Mouse (Mus musculus): ENCODE results near the gene Cdk20. TPM values are rescaled to one million over a fixed set of nuclear protein-coding genes. Genes with fewer than 3 reads are reported as not detected.

Gene Cdk20
- polyA plus RNA-seq (2016; fragmentation: Nextera tagmentation; extraction: Ambion mirVana), result 3.9 and 4.0 TPM in 2 replicates

DNA sequence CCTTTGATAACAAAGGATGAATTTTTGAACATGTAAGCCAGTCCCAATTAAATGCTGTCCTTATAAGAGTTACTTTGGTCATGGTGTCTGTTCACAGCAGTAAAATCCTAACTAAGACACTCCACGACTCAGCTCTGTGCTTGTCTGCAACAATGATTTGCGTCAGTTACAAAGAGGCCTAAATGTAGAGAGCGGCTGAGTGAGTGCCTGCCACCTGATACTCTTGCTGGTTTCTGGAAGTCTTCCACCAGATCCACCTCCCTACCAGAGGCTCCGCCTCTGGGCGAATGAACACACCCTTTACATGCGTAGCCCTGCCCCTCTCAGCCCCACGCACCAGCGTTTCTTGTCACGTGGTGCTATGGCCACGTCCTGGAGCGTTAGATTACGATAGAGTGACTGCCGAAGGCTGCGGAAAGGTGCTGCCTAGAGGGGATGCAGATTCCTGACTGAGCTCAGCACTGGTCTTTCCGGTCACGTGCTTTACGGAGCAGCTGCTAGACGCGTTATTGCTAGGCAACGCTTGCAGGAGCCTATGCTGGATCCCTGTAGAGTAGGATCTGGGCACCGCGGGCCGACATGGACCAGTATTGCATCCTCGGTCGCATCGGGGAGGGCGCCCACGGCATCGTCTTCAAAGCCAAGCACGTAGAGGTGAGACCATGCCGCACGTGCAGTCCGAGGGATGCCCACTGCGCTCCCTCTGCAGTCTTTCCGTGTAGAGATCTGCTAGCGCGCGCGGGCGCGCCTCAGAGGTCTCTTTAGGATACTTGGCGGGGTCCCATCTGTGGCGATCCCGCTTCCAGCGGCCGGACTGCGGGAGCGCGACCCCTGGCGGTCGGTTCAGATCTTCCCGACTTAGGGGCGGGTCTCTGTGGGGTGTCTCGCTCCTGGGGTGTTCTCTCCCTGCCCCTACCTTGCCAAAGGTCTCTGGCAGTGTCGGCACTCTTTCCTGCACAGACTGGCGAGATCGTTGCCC is at the start of gene Cdk20:
TSS of gene Cdk20 (plus strand) at position 298 of the 979 bp plus-strand sequence.
- peak; percentile 99 for ATAC-seq (ENCODE audit: insufficient number of reproducible peaks, low FRiP score)
- H3K27me3 ChIP-seq (replicated peaks), result no peaks in the 10 kb centered on the region
- no peaks in the 10 kb centered on the region for H3K9me3 ChIP-seq (replicated peaks)
- no peaks in the 10 kb centered on the region for H3K36me3 ChIP-seq
- H3K4me3 ChIP-seq, result peak within 1 kb of the TSS; percentile 60
- peaks cover 10% of the 10 kb centered on the region for H3K4me1 ChIP-seq (replicated peaks)
- WGBS, result under 1% methylated on average over 57 of the region's 57 CpGs
- peak within 1 kb of the TSS; percentile 63 for H3K9ac ChIP-seq
- H3K27ac ChIP-seq (ENCODE audit: poor library complexity, severe bottlenecking), result peak within 1 kb of the TSS; percentile 77
- H3K4me2 ChIP-seq, result peak within 1 kb of the TSS; percentile 81

DNA sequence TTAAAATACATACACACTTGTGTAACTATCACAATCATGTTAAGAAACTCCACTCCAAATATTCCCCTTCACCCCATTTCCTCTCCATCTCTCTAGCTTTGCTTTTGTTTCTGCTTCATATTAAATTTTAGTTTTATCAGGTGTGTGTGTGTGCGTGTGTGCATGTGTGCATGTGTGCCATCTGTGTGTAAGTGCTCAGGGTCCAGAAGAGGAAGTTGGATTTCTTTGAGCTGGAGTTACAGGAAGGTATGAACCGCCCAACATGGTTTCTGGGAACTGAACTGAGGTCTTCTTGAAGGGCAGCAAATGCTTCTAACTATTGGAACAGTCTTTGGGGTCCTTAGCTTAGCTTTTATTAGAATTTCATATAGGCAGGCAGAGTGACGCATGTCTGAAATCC is 47.2 kb upstream of the Cdk20 start:
- no peaks in the 10 kb centered on the region for H3K9me3 ChIP-seq (replicated peaks)
- H3K27ac ChIP-seq (ENCODE audit: poor library complexity, severe bottlenecking), result no peak overlapping the region
- H3K4me2 ChIP-seq, result no peak overlapping the region
- no peaks in the 10 kb centered on the region for H3K27me3 ChIP-seq (replicated peaks)
- no peak overlapping the region for H3K4me3 ChIP-seq
- 82% methylated on average over 3 of the region's 3 CpGs for WGBS
- no peak overlapping the region for H3K9ac ChIP-seq
- no peak for ATAC-seq (ENCODE audit: insufficient number of reproducible peaks, low FRiP score)
- no peaks in the 10 kb centered on the region for H3K36me3 ChIP-seq
- H3K4me1 ChIP-seq (replicated peaks), result no peaks in the 10 kb centered on the region

DNA sequence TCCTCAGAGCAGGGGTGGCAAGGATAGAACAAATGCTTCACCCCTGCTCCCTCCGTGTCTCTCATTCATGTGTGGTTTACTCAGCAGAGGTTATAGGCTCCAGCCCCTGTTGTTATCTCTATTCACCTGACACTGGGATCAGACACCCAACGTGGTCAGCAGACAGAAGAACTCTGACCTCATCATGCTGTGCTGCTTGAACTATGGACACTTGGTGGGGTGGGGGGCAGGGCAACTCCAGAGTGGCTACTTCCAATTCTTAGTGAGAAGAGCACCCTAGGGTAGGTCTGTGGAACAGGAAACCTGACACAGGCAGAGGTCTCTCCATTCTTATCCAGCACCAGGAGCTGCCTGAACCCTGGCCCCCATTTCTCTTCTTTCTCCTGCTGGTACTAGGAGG is 46.1 kb upstream of the Cdk20 start:
- Histone ChIP-seq H3K36me3 (no peaks in the 10 kb centered on the region), H3K4me1 (replicated peaks) (no peaks in the 10 kb centered on the region), H3K4me2 (no peak overlapping the region), H3K27me3 (replicated peaks) (no peaks in the 10 kb centered on the region), H3K9ac (no peak overlapping the region), H3K4me3 (no peak overlapping the region), H3K27ac (ENCODE audit: poor library complexity, severe bottlenecking) (no peak overlapping the region), H3K9me3 (replicated peaks) (no peaks in the 10 kb centered on the region)
- 17% methylated on average over 2 of the region's 2 CpGs for WGBS
- no peak for ATAC-seq (ENCODE audit: insufficient number of reproducible peaks, low FRiP score)

DNA sequence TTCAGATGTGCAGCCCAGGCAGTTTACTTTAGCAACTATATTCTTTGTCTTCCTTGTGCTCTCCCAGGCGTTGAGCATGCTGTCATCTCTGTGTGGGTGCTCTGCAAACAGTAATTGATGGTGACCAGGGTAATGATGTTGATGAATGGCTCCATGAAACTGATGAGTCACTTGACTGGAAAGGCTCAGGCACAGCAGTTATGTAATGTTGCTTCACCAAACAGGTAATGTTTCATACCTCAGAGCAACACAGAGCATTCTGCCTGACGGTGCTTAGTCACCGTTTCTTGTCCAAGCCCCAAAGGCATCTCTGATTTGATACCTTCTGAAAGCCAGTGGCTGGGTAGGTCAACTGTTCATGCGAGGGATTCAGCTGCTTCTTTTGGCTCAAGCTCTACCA is 43.7 kb upstream of the Cdk20 start:
- no peak overlapping the region for H3K4me2 ChIP-seq
- no peaks in the 10 kb centered on the region for H3K27me3 ChIP-seq (replicated peaks)
- H3K27ac ChIP-seq (ENCODE audit: poor library complexity, severe bottlenecking), result no peak overlapping the region
- no peak for ATAC-seq (ENCODE audit: insufficient number of reproducible peaks, low FRiP score)
- no peaks in the 10 kb centered on the region for H3K4me1 ChIP-seq (replicated peaks)
- no peaks in the 10 kb centered on the region for H3K36me3 ChIP-seq
- H3K9me3 ChIP-seq (replicated peaks), result no peaks in the 10 kb centered on the region
- WGBS, result 68% methylated on average over 4 of the region's 4 CpGs
- H3K4me3 ChIP-seq, result no peak overlapping the region
- no peak overlapping the region for H3K9ac ChIP-seq

- H3K36me3 ChIP-seq, result no peaks in the 10 kb centered on the region
- ATAC-seq (ENCODE audit: insufficient number of reproducible peaks, low FRiP score), result no peak
- H3K9ac ChIP-seq, result no peak overlapping the region
- 41% methylated on average over 8 of the region's 8 CpGs for WGBS
- no peak overlapping the region for H3K4me2 ChIP-seq
- H3K27ac ChIP-seq (ENCODE audit: poor library complexity, severe bottlenecking), result no peak overlapping the region
- peaks cover 11% of the 10 kb centered on the region; the same call in 1 of the 2 replicates for H3K4me1 ChIP-seq (replicated peaks)
- no peak overlapping the region for H3K4me3 ChIP-seq
- H3K27me3 ChIP-seq (replicated peaks), result no peaks in the 10 kb centered on the region
- H3K9me3 ChIP-seq (replicated peaks), result no peaks in the 10 kb centered on the region
Measured at GRCm38 (mm10) chr13:64396979-64397378, 35.1 kb upstream of the Cdk20 start.

DNA sequence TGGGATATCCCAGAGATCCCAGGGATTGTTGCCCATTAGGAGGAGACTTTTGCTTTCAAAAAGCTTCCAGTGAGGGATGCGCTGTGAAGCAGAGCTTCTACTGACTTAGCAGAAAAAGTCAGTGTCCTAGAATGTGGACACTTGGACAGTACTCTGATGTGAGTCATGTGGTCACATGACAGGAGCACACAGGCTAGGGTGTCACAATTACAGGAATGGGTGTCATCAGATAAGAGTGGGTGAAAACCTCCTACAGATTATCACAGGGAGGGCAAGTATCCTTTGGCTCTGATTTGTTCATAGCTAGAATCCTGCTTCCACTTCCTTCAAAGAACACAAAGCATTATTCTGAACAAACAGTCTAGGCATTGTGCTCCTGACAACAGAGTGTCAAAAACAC is 34.0 kb upstream of the Cdk20 start:
- Histone ChIP-seq H3K4me3 (no peak overlapping the region), H3K9me3 (replicated peaks) (no peaks in the 10 kb centered on the region), H3K27me3 (replicated peaks) (no peaks in the 10 kb centered on the region), H3K27ac (ENCODE audit: poor library complexity, severe bottlenecking) (no peak overlapping the region), H3K9ac (no peak overlapping the region), H3K4me2 (no peak overlapping the region), H3K36me3 (no peaks in the 10 kb centered on the region), H3K4me1 (replicated peaks) (peaks cover 12% of the 10 kb centered on the region; the same call in 1 of the 2 replicates)
- no peak for ATAC-seq (ENCODE audit: insufficient number of reproducible peaks, low FRiP score)
- WGBS, result 92% methylated on average over 1 of the region's 1 CpGs

- WGBS, result 55% methylated on average over 3 of the region's 3 CpGs
- Histone ChIP-seq H3K27ac (ENCODE audit: poor library complexity, severe bottlenecking) (no peak overlapping the region), H3K9ac (no peak overlapping the region)
Measured at GRCm38 (mm10) chr13:64399906-64400305, 32.2 kb upstream of the Cdk20 start.

DNA sequence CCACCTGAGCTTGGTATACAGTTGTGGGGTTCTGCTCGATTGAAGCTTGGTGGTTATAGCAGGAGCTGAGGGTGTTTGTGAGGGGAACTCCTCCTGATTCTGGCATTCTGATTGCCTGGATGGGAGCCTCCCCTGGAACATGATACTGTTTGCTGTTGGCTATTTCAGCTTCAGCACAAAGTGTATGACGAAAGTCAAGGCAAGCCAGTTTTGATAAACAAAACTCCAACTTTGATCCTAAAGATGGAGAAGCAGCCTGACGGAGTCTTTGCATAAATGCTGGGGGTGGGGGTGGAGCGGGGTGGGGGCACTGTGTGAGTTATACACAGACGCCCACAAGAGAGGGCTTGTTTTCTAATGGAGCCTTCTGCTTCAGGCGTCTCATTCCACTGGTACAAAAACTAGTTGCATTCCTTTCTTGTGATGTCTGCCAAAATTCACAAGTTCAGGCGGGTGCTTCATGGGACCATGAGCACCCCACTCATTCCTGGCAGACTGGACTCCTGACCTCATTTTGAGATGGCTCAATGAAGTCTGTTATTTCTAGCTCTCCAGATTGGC is 31.2 kb upstream of the Cdk20 start:
- H3K27ac ChIP-seq (ENCODE audit: poor library complexity, severe bottlenecking), result peak overlapping the region; percentile 57
- H3K4me3 ChIP-seq, result no peak overlapping the region
- no peak for ATAC-seq (ENCODE audit: insufficient number of reproducible peaks, low FRiP score)
- H3K9me3 ChIP-seq (replicated peaks), result no peaks in the 10 kb centered on the region
- H3K27me3 ChIP-seq (replicated peaks), result no peaks in the 10 kb centered on the region
- H3K4me1 ChIP-seq (replicated peaks), result peaks cover 16% of the 10 kb centered on the region; the same call in 1 of the 2 replicates
- WGBS, result 43% methylated on average over 7 of the region's 7 CpGs
- no peaks in the 10 kb centered on the region for H3K36me3 ChIP-seq
- H3K9ac ChIP-seq, result no peak overlapping the region
- peak overlapping the region; percentile 22; the same call in 1 of the 2 replicates for H3K4me2 ChIP-seq

More at GRCm38 (mm10) chr13:64399906-64400305, 32.2 kb upstream of the Cdk20 start:
- H3K27me3 ChIP-seq (replicated peaks), result no peaks in the 10 kb centered on the region
- no peak for ATAC-seq (ENCODE audit: insufficient number of reproducible peaks, low FRiP score)
- H3K9me3 ChIP-seq (replicated peaks), result no peaks in the 10 kb centered on the region
- H3K4me2 ChIP-seq, result no peak overlapping the region
- H3K36me3 ChIP-seq, result no peaks in the 10 kb centered on the region
- H3K4me1 ChIP-seq (replicated peaks), result peaks cover 13% of the 10 kb centered on the region; the same call in 1 of the 2 replicates
- no peak overlapping the region for H3K4me3 ChIP-seq

GRCm38 (mm10) chr13:64402006-64402405 is 30.1 kb upstream of the Cdk20 start:
- ATAC-seq (ENCODE audit: insufficient number of reproducible peaks, low FRiP score), result no peak

DNA sequence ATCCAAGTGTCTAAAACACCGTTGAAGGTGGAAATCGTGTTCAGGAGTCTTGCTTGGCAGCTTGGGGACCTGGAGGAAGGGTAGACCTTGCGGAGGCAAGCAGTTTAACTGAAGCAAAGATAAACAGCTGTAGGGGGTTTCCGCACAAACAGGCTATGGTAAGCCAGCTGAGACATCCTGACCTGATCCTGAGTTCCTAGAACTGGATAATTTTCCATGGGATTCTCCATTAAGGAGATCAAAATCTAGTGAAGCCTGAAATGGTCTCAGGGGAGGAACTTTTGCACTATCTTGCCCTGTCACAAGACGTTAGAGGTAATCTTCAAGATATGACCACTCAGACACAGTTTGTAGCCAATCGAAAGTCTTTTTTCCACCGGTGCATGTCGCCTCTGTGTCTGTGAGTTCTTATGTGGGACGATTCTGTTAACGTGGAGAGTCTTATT is 29.6 kb upstream of the Cdk20 start:
- Histone ChIP-seq H3K27me3 (replicated peaks) (no peaks in the 10 kb centered on the region), H3K4me1 (replicated peaks) (peaks cover 14% of the 10 kb centered on the region; the same call in 1 of the 2 replicates), H3K36me3 (no peaks in the 10 kb centered on the region), H3K9me3 (replicated peaks) (no peaks in the 10 kb centered on the region), H3K9ac (no peak overlapping the region), H3K27ac (ENCODE audit: poor library complexity, severe bottlenecking) (0 out of 2 replicates have a peak overlapping the region, but pooled peaks have one; percentile 15), H3K4me2 (no peak overlapping the region), H3K4me3 (no peak overlapping the region)
- 60% methylated on average over 10 of the region's 10 CpGs for WGBS
- no peak for ATAC-seq (ENCODE audit: insufficient number of reproducible peaks, low FRiP score)

More at GRCm38 (mm10) chr13:64402006-64402405, 30.1 kb upstream of the Cdk20 start:
- Histone ChIP-seq H3K4me2 (no peak overlapping the region), H3K36me3 (no peaks in the 10 kb centered on the region), H3K27me3 (replicated peaks) (no peaks in the 10 kb centered on the region), H3K9ac (no peak overlapping the region), H3K4me1 (replicated peaks) (peaks cover 14% of the 10 kb centered on the region; the same call in 1 of the 2 replicates), H3K9me3 (replicated peaks) (no peaks in the 10 kb centered on the region), H3K27ac (ENCODE audit: poor library complexity, severe bottlenecking) (0 out of 2 replicates have a peak overlapping the region, but pooled peaks have one; percentile 28), H3K4me3 (no peak overlapping the region)
- 52% methylated on average over 3 of the region's 3 CpGs for WGBS

- no peak overlapping the region for H3K27ac ChIP-seq (ENCODE audit: poor library complexity, severe bottlenecking)
- no peak overlapping the region for H3K4me2 ChIP-seq
- H3K27me3 ChIP-seq (replicated peaks), result no peaks in the 10 kb centered on the region
- WGBS, result 77% methylated on average over 8 of the region's 8 CpGs
- no peak for ATAC-seq (ENCODE audit: insufficient number of reproducible peaks, low FRiP score)
- H3K4me1 ChIP-seq (replicated peaks), result peaks cover 14% of the 10 kb centered on the region; the same call in 1 of the 2 replicates
- H3K36me3 ChIP-seq, result no peaks in the 10 kb centered on the region
- no peaks in the 10 kb centered on the region for H3K9me3 ChIP-seq (replicated peaks)
- H3K9ac ChIP-seq, result no peak overlapping the region
- no peak overlapping the region for H3K4me3 ChIP-seq
Measured at GRCm38 (mm10) chr13:64402951-64403460, 29.1 kb upstream of the Cdk20 start.
